Mouse (Mus musculus): ENCODE results near the gene Gm9639. TPM values are rescaled to one million over a fixed set of nuclear protein-coding genes. Genes with fewer than 3 reads are reported as not detected.
"Not testable (repeated sequence)": the region's sequence is repeated elsewhere in the genome, so short reads cannot be mapped to it uniquely, and the experiment has no call there.

The Gm9639 gene
- polyA plus RNA-seq, 1 experiment from 2014 or later = not detected

- not testable (repeated sequence) for H3K4me1 ChIP-seq (replicated peaks; ENCODE audit: control insufficient read depth, insufficient read depth, low read length); H3K4me3 ChIP-seq (ENCODE audit: low read depth, low read length); H3K27me3 ChIP-seq (ENCODE audit: control insufficient read depth, insufficient read depth, low read length); DNase-seq (ENCODE audit: low spot score); H3K9ac ChIP-seq (ENCODE audit: low read depth, low read length); H3K9me3 ChIP-seq (ENCODE audit: control insufficient read depth, low read length); H3K36me3 ChIP-seq (ENCODE audit: control insufficient read depth, insufficient read depth, low read length); H3K27ac ChIP-seq (ENCODE audit: low read depth, low read length); ATAC-seq (ENCODE audit: low FRiP score); H3K4me2 ChIP-seq (replicated peaks; ENCODE audit: low read depth, low read length)
- WGBS = 86% methylated on average over 1 of the region's 3 CpGs
Measured at GRCm38 (mm10) chr10:77772142-77772541, 22.7 kb downstream of the Gm9639 start.

- H3K27me3 ChIP-seq (ENCODE audit: control insufficient read depth, insufficient read depth, low read length); H3K27ac ChIP-seq (ENCODE audit: low read depth, low read length); H3K9ac ChIP-seq (ENCODE audit: low read depth, low read length); H3K9me3 ChIP-seq (ENCODE audit: control insufficient read depth, low read length); H3K36me3 ChIP-seq (ENCODE audit: control insufficient read depth, insufficient read depth, low read length); H3K4me1 ChIP-seq (replicated peaks; ENCODE audit: control insufficient read depth, insufficient read depth, low read length); DNase-seq (ENCODE audit: low spot score); H3K4me2 ChIP-seq (replicated peaks; ENCODE audit: low read depth, low read length); ATAC-seq (ENCODE audit: low FRiP score); H3K4me3 ChIP-seq (ENCODE audit: low read depth, low read length): not testable (repeated sequence)
- WGBS = no CpG with 5 or more reads among the region's 1 CpGs
Measured at GRCm38 (mm10) chr10:77771225-77771624, 23.7 kb downstream of the Gm9639 start, which contains the start of gene Gm3238. Gene Gm3238, minus strand, starts transcription at chr10:77771325.

- Histone ChIP-seq H3K4me3 (ENCODE audit: low read depth, low read length) (no peak overlapping the region), H3K36me3 (ENCODE audit: control insufficient read depth, insufficient read depth, low read length) (no peaks in the 10 kb centered on the region), H3K4me1 (replicated peaks; ENCODE audit: control insufficient read depth, insufficient read depth, low read length) (no peaks in the 10 kb centered on the region), H3K9ac (ENCODE audit: low read depth, low read length) (no peak overlapping the region), H3K27me3 (ENCODE audit: control insufficient read depth, insufficient read depth, low read length) (no peaks in the 10 kb centered on the region), H3K27ac (ENCODE audit: low read depth, low read length) (no peak overlapping the region), H3K4me2 (replicated peaks; ENCODE audit: low read depth, low read length) (no peak overlapping the region), H3K9me3 (ENCODE audit: control insufficient read depth, low read length) (no peaks in the 10 kb centered on the region)
- no peak for ATAC-seq (ENCODE audit: low FRiP score)
- 95% methylated on average over 1 of the region's 1 CpGs for whole genome bisulfite sequencing
- DNase-seq (ENCODE audit: low spot score) = no peak
Measured at GRCm38 (mm10) chr10:77769727-77770126, 25.1 kb downstream of the Gm9639 start.

GRCm38 (mm10) chr10:77759582-77759981 is 35.3 kb downstream of the Gm9639 start, which contains the start of gene Gm3233:
Gene Gm3233, minus strand, starts transcription at chr10:77759682.
- H3K27ac ChIP-seq (ENCODE audit: low read depth, low read length); H3K36me3 ChIP-seq (ENCODE audit: control insufficient read depth, insufficient read depth, low read length); H3K9me3 ChIP-seq (ENCODE audit: control insufficient read depth, low read length); ATAC-seq (ENCODE audit: low FRiP score); H3K4me2 ChIP-seq (replicated peaks; ENCODE audit: low read depth, low read length); H3K4me3 ChIP-seq (ENCODE audit: low read depth, low read length); H3K4me1 ChIP-seq (replicated peaks; ENCODE audit: control insufficient read depth, insufficient read depth, low read length); DNase-seq (ENCODE audit: low spot score); H3K27me3 ChIP-seq (ENCODE audit: control insufficient read depth, insufficient read depth, low read length); H3K9ac ChIP-seq (ENCODE audit: low read depth, low read length): not testable (repeated sequence)
- no CpG with 5 or more reads among the region's 1 CpGs for WGBS

GRCm38 (mm10) chr10:77753448-77753847 is 41.4 kb downstream of the Gm9639 start:
- no peak for DNase-seq (ENCODE audit: low spot score)
- no peak for ATAC-seq (ENCODE audit: low FRiP score)
- H3K9ac ChIP-seq (ENCODE audit: low read depth, low read length) = no peak overlapping the region
- H3K4me3 ChIP-seq (ENCODE audit: low read depth, low read length) = no peak overlapping the region
- H3K36me3 ChIP-seq (ENCODE audit: control insufficient read depth, insufficient read depth, low read length) = no peaks in the 10 kb centered on the region
- no peak overlapping the region for H3K4me2 ChIP-seq (replicated peaks; ENCODE audit: low read depth, low read length)
- no peaks in the 10 kb centered on the region for H3K4me1 ChIP-seq (replicated peaks; ENCODE audit: control insufficient read depth, insufficient read depth, low read length)
- H3K27ac ChIP-seq (ENCODE audit: low read depth, low read length) = no peak overlapping the region
- H3K9me3 ChIP-seq (ENCODE audit: control insufficient read depth, low read length) = no peaks in the 10 kb centered on the region
- no peaks in the 10 kb centered on the region for H3K27me3 ChIP-seq (ENCODE audit: control insufficient read depth, insufficient read depth, low read length)

- not testable (repeated sequence) for H3K4me2 ChIP-seq (replicated peaks; ENCODE audit: low read depth, low read length); DNase-seq (ENCODE audit: low spot score); H3K36me3 ChIP-seq (ENCODE audit: control insufficient read depth, insufficient read depth, low read length); H3K4me3 ChIP-seq (ENCODE audit: low read depth, low read length); H3K27me3 ChIP-seq (ENCODE audit: control insufficient read depth, insufficient read depth, low read length); H3K9ac ChIP-seq (ENCODE audit: low read depth, low read length); H3K4me1 ChIP-seq (replicated peaks; ENCODE audit: control insufficient read depth, insufficient read depth, low read length); H3K9me3 ChIP-seq (ENCODE audit: control insufficient read depth, low read length); ATAC-seq (ENCODE audit: low FRiP score); H3K27ac ChIP-seq (ENCODE audit: low read depth, low read length)
- 66% methylated on average over 3 of the region's 3 CpGs for WGBS
Measured at GRCm38 (mm10) chr10:77752312-77752711, 42.6 kb downstream of the Gm9639 start.

- not testable (repeated sequence) for DNase-seq (ENCODE audit: low spot score); H3K36me3 ChIP-seq (ENCODE audit: control insufficient read depth, insufficient read depth, low read length); H3K27ac ChIP-seq (ENCODE audit: low read depth, low read length); H3K4me3 ChIP-seq (ENCODE audit: low read depth, low read length); H3K9ac ChIP-seq (ENCODE audit: low read depth, low read length); H3K27me3 ChIP-seq (ENCODE audit: control insufficient read depth, insufficient read depth, low read length); H3K4me2 ChIP-seq (replicated peaks; ENCODE audit: low read depth, low read length); H3K4me1 ChIP-seq (replicated peaks; ENCODE audit: control insufficient read depth, insufficient read depth, low read length); H3K9me3 ChIP-seq (ENCODE audit: control insufficient read depth, low read length); ATAC-seq (ENCODE audit: low FRiP score)
- WGBS = 50% methylated on average over 1 of the region's 1 CpGs
Measured at GRCm38 (mm10) chr10:77751254-77751653, 43.6 kb downstream of the Gm9639 start, which contains the start of gene Gm9736. Gene Gm9736, minus strand, starts transcription at chr10:77751354.

GRCm38 (mm10) chr10:77750686-77751085 is 44.2 kb downstream of the Gm9639 start:
- H3K9me3 ChIP-seq (ENCODE audit: control insufficient read depth, low read length); H3K9ac ChIP-seq (ENCODE audit: low read depth, low read length); ATAC-seq (ENCODE audit: low FRiP score); H3K4me1 ChIP-seq (replicated peaks; ENCODE audit: control insufficient read depth, insufficient read depth, low read length); H3K27me3 ChIP-seq (ENCODE audit: control insufficient read depth, insufficient read depth, low read length); H3K4me2 ChIP-seq (replicated peaks; ENCODE audit: low read depth, low read length); DNase-seq (ENCODE audit: low spot score); H3K36me3 ChIP-seq (ENCODE audit: control insufficient read depth, insufficient read depth, low read length); H3K4me3 ChIP-seq (ENCODE audit: low read depth, low read length); H3K27ac ChIP-seq (ENCODE audit: low read depth, low read length): not testable (repeated sequence)
- WGBS = 72% methylated on average over 1 of the region's 1 CpGs

Measured in hindbrain, embryonic 11.5 days (tissue).